Mouse (Mus musculus) midbrain, embryonic 14.5 days (tissue): ENCODE results near the gene Gm10750. TPM values are rescaled to one million over a fixed set of nuclear protein-coding genes. Genes with fewer than 3 reads are reported as not detected.
"Not testable (repeated sequence)": the region's sequence is repeated elsewhere in the genome, so short reads cannot be mapped to it uniquely, and the experiment has no call there.

Experiments
- ATAC-seq: fragments of 200-750 bp; cut with Nextera tagmentation; 2 replicates; pipeline ENCODE4 v1.8.0; 2017; ENCODE audit warnings: moderate number of reproducible peaks, moderate library complexity; ENCODE audit not compliant: low FRiP score, low TSS enrichment
- DNase-seq: peaks from one replicate; pipeline ENCODE4 v3.0.0-alpha.2; 2015
- H3K27ac ChIP-seq: fragments of 300-500 bp; sonication (generic); replicated peaks from 2 replicates; pipeline ENCODE4 v1.5.1; 2014; ENCODE audit warnings: mild to moderate bottlenecking, low read depth, low read length, moderate library complexity
- H3K27me3 ChIP-seq: fragments of 300-500 bp; sonication (generic); 2 replicates; pipeline ENCODE4 v1.6.1; 2014; ENCODE audit warnings: low read length, control low read depth, mixed read lengths; ENCODE audit not compliant: control insufficient read depth, insufficient read depth
- H3K36me3 ChIP-seq: fragments of 300-500 bp; sonication (generic); 2 replicates; pipeline ENCODE4 v1.6.1; 2014; ENCODE audit warnings: low read length, control low read depth; ENCODE audit not compliant: control insufficient read depth, insufficient read depth
- H3K4me1 ChIP-seq: fragments of 300-500 bp; sonication (generic); 2 replicates; pipeline ENCODE4 v1.6.1; 2014; ENCODE audit warnings: mild to moderate bottlenecking, antibody characterized with exemption, low read length, control low read depth; ENCODE audit not compliant: control insufficient read depth, insufficient read depth
- H3K4me2 ChIP-seq: fragments of 300-500 bp; sonication (generic); 2 replicates; pipeline ENCODE4 v1.6.1; 2014; ENCODE audit warnings: mild to moderate bottlenecking, low read length, moderate library complexity
- H3K4me3 ChIP-seq: fragments of 300-500 bp; sonication (generic); replicated peaks from 2 replicates; pipeline ENCODE4 v1.5.1; 2014; ENCODE audit warnings: low read depth, low read length
- H3K9ac ChIP-seq: fragments of 300-500 bp; sonication (generic); replicated peaks from 2 replicates; pipeline ENCODE4 v1.6.1; 2014; ENCODE audit warnings: mild to moderate bottlenecking, low read length, moderate library complexity
- H3K9me3 ChIP-seq: fragments of 300-500 bp; sonication (generic); 2 replicates; pipeline ENCODE4 v1.6.1; 2016; ENCODE audit warnings: low read length, control low read depth, mixed read lengths; ENCODE audit not compliant: control insufficient read depth
- WGBS: fragments of 180-500 bp; shearing (Covaris S2); extraction: QIAGEN DNeasy Blood & Tissue Kit; methylation state at CpG from one replicate; pipeline ENCODE4 v1.1.7; 2014; 5-methylcytosine and 5-hydroxymethylcytosine counted together
- polyA plus RNA-seq: library from polyadenylated mRNA; unstranded; fragments of >200 nt; fragmentation: Nextera tagmentation; extraction: Ambion mirVana; gene quantifications from 2 replicates; pipeline ENCODE4 v1.2.1, GENCODE M21; 2014

Gm10750 gene
- polyA plus RNA-seq = not detected in 2 replicates

DNA sequence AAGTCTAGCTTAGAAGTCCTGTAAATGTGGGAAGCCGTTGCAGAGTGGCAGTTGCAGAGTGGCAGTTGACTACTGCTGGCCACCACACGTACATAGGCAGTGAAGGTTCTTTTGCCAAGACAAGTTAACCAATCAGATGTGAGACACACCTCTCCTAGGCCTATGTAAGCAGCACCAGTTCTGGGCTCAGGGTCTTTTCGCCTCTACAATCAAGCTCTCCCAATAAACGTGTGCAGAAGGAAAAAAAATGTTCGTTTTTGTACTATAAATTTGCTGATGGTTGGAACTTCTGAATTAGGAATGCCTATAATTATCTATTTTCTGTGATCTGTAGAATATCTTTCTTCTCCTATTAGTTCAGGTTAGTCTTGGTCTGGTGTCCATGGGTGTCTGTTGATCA is at the start of gene Gm10750:
Gene Gm10750, minus strand, starts transcription at position 101 of the 400 bp plus-strand sequence.
- H3K27ac ChIP-seq, H3K9me3 ChIP-seq, H3K4me2 ChIP-seq, ATAC-seq, H3K4me1 ChIP-seq, H3K36me3 ChIP-seq, H3K4me3 ChIP-seq, DNase-seq, H3K27me3 ChIP-seq, H3K9ac ChIP-seq: not testable (repeated sequence)
- 76% methylated on average over 5 of the region's 5 CpGs for WGBS

- H3K4me3 ChIP-seq = no peak overlapping the region
- ATAC-seq = no peak
- WGBS = 83% methylated on average over 2 of the region's 2 CpGs
- no peak overlapping the region for H3K4me2 ChIP-seq
- no peak for DNase-seq
- H3K9me3 ChIP-seq = 0 out of 2 replicates have a peak, but pooled peaks cover 5% of the 10 kb centered on the region
- no peaks in the 10 kb centered on the region for H3K36me3 ChIP-seq
- H3K4me1 ChIP-seq = no peaks in the 10 kb centered on the region
- no peaks in the 10 kb centered on the region for H3K27me3 ChIP-seq
- no peak overlapping the region for H3K9ac ChIP-seq
- no peak overlapping the region for H3K27ac ChIP-seq
Observed at GRCm38 (mm10) chr2:149004826-149005225, 12.2 kb downstream of the Gm10750 start.

- Histone ChIP-seq H3K4me2 (no peak within 1 kb of the TSS), H3K27me3 (no peaks in the 10 kb centered on the region), H3K9me3 (0 out of 2 replicates have a peak, but pooled peaks cover 10% of the 10 kb centered on the region), H3K36me3 (no peaks in the 10 kb centered on the region), H3K4me1 (no peaks in the 10 kb centered on the region), H3K9ac (no peak within 1 kb of the TSS), H3K4me3 (no peak within 1 kb of the TSS), H3K27ac (no peak within 1 kb of the TSS)
- no peak for DNase-seq
- ATAC-seq = no peak
Observed at GRCm38 (mm10) chr2:149003151-149003550, 13.9 kb downstream of the Gm10750 start, which contains the start of gene Gm1330. TSS of gene Gm1330 (minus strand) at chr2:149003251.

DNA sequence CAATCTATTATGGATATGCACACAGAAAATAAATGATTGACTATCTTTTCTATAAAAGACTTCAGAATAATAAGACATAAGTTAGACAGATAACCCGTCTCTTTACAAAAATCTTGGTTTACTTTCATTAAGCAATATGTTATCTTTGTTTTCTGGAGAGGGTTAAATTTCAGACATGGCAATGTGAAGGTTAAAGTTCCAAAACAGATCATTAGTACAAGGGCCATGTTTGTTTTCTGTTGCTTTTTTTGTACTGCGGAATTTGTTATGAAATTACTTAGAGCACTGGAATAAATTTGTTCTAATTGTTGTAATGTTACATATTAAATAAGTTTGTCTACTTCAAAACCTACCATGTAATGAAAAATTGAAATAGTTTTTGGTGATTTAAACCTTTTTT is 21.9 kb downstream of the Gm10750 start:
- no peak for ATAC-seq
- 92% methylated on average over 2 of the region's 2 CpGs for WGBS

More for the DNA sequence above, 21.9 kb downstream of the Gm10750 start:
- Histone ChIP-seq H3K9me3 (peaks cover 5% of the 10 kb centered on the region; the same call in 1 of the 2 replicates), H3K4me1 (no peaks in the 10 kb centered on the region), H3K36me3 (no peaks in the 10 kb centered on the region), H3K4me2 (no peak overlapping the region), H3K9ac (no peak overlapping the region), H3K27me3 (no peaks in the 10 kb centered on the region), H3K4me3 (no peak overlapping the region), H3K27ac (no peak overlapping the region)
- DNase-seq = no peak

Other genes with a start within 250 kb of the Gm10750 start
- gene Cst11, start 245.7 kb downstream of the Gm10750 start, polyA plus RNA-seq = not detected in 2 replicates
- not detected in 2 replicates for gene 8030411F24Rik, start 235.2 kb downstream of the Gm10750 start, polyA plus RNA-seq
- gene Cst12, start 227.9 kb downstream of the Gm10750 start, polyA plus RNA-seq = not detected in 2 replicates
- gene Cst8, start 218.5 kb downstream of the Gm10750 start, polyA plus RNA-seq = not detected in 2 replicates
- not detected in 2 replicates for gene Cst13, start 197.2 kb downstream of the Gm10750 start, polyA plus RNA-seq
- gene Cst9, start 182.1 kb downstream of the Gm10750 start, polyA plus RNA-seq = not detected in 2 replicates
- gene 9230104L09Rik, start 152.2 kb downstream of the Gm10750 start, polyA plus RNA-seq = not detected in 2 replicates
- gene Cst3, start 141.5 kb downstream of the Gm10750 start, polyA plus RNA-seq = 525 and 594 TPM in 2 replicates
- not detected in 2 replicates for gene Gm1330, start 14.0 kb downstream of the Gm10750 start, polyA plus RNA-seq